Mouse (Mus musculus) brain, embryonic 14.5 days (tissue): ENCODE measurements around the gene Bcl11b. TPM values are rescaled to one million over a fixed set of nuclear protein-coding genes. Genes with fewer than 3 reads are reported as not detected.

Experiments
- DNase-seq: peaks from one replicate; pipeline ENCODE4 v3.0.0-alpha.2; 2011; ENCODE audit warnings: low read depth
- CTCF ChIP-seq: fragments of 200-500 bp; IDR thresholded peaks from 2 replicates; pipeline ENCODE4 v1.5.1; 2012; ENCODE audit warnings: inconsistent platforms, mild to moderate bottlenecking, moderate library complexity, borderline replicate concordance; ENCODE audit not compliant: insufficient read depth, insufficient read length; ENCODE audit errors: extremely low read depth
- POLR2A ChIP-seq: fragments of 200-500 bp; IDR thresholded peaks from 2 replicates; pipeline ENCODE4 v1.6.1; 2012; ENCODE audit warnings: mild to moderate bottlenecking, inconsistent platforms, borderline replicate concordance; ENCODE audit not compliant: poor library complexity, insufficient read depth, insufficient read length, severe bottlenecking; ENCODE audit errors: extremely low read depth
- polyA plus RNA-seq: library from polyadenylated mRNA; depleted of rRNA; stranded (reverse); fragments of >200 nt; gene quantifications from 2 replicates; pipeline ENCODE4 v1.2.3, GENCODE M21; 2012

Bcl11b gene
- polyA plus RNA-seq, 1 experiment, result 67.1 TPM

GRCm38 (mm10) chr12:107997241-107997640 is 6.2 kb downstream of the Bcl11b start:
- DNase-seq, result no peak

DNA sequence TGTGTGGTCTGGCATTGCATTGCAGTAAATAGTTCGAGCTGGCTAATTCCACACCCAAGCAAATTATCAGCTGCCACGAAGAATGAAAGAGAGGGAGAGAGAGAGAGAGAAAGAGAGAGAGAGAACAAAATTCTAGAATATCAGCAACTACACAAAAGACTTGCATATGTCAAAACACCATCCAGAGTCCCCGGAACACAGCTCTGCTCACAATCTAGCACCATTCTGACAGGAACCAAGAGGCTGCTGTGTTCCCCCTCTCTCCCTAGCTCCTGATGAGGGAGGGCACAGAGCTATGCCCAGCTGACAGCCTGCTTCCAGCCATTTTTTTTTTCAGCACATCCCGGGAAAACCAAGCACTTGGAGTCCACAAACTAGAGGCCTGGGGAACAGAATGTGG is 6.6 kb downstream of the Bcl11b start:
- DNase-seq, result peak; percentile 60
- TF ChIP-seq CTCF (no peak), POLR2A (no peak)

More at GRCm38 (mm10) chr12:107997241-107997640, 6.2 kb downstream of the Bcl11b start:
- no peak for TF ChIP-seq CTCF
- no peak for TF ChIP-seq POLR2A

DNA sequence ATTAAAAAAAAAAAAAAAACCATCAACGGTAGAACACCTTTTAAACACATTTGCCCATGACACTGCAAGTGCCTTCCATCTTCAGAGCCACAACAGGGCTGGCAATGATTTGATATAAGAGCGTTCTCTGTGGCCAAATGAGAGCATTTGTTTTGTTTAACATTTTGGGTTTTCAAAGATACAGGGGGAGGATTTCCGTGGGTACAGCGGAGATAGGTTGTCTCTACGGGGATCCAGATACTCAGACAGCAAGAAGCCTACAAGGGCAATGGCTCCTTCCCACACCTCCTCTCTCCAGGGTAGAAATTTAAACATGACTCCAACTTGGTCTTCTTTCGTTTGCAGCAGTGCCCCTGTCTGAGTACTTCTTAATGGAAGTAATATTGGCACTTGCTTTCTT is 7.2 kb downstream of the Bcl11b start:
- TF ChIP-seq POLR2A, result no peak
- no peak for TF ChIP-seq CTCF
- no peak for DNase-seq

DNA sequence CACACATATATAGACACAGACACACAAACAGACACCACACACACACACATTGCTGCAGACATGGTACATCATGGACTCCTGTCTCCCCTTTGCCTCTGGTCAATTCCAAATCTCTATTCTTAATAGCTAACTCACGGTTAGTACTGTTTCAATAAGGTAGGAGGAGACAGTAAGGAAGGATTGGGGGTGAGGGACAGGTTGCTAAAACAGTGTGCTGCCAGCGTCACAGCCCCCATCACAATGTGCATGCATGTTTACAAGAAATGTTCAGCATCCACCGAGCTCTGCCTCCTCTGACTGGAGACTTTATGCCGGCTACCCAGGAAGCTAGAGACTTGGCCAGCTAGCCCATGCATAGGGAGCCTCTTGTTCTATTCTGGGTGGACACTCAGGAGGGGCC is 9.0 kb downstream of the Bcl11b start:
- no peak for DNase-seq
- TF ChIP-seq POLR2A, result no peak
- TF ChIP-seq CTCF, result no peak

GRCm38 (mm10) chr12:107993029-107993428 is 10.4 kb downstream of the Bcl11b start:
- TF ChIP-seq POLR2A, result no peak
- no peak for TF ChIP-seq CTCF
- no peak for DNase-seq

DNA sequence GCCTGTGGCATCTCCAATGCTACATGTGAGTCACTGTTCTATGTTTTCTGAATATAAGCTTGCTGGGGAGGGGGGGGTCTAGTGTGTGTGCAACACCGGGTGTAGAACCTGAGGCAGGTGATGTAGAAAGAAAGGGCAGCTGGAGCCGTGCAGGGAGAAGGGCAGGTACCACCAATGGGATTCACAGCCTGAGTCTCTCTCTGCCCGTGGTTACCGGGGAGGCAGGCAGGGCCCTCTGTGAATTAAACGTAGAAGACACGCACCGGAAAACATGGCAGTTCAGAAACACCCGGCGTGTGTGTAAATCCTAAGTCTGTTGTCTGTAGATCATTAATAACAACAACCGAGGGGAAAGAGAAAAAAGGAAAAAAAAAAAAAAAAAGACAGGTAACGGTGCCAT is 12.2 kb downstream of the Bcl11b start:
- TF ChIP-seq POLR2A (no peak), CTCF (no peak)
- no peak for DNase-seq

GRCm38 (mm10) chr12:107983211-107983610 is 20.2 kb downstream of the Bcl11b start:
- no peak for DNase-seq
- TF ChIP-seq CTCF (no peak), POLR2A (no peak)

- no peak for DNase-seq
- TF ChIP-seq CTCF (no peak), POLR2A (no peak)
These were observed 21.1 kb downstream of the Bcl11b start for GRCm38 (mm10) chr12:107982306-107982705.

DNA sequence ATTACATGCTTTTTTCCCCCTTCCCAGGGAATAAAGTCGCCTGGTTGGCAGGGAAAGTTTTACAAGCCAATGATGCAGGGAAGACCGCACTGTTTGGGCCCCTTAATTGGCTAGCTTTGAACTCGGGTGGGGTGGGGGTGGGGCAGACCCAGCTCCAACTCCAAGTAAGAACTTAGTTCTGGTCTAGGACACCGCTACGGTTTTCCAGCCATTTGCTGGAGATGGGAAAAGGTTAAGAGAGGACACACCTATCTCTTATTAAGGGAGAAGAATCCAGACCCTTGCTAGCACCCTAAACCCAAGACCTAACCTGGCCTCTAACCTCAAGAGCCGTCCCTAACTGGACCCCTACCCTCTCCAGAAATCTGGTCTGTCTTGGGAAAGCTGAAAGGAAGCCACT is 22.2 kb downstream of the Bcl11b start:
- TF ChIP-seq CTCF (no peak), POLR2A (no peak)
- DNase-seq, result no peak

GRCm38 (mm10) chr12:107980261-107980961 is 23.0 kb downstream of the Bcl11b start:
- peak; percentile 82 for DNase-seq
- TF ChIP-seq CTCF (no peak), POLR2A (no peak)

- TF ChIP-seq POLR2A (no peak), CTCF (no peak)
- peak; percentile 76 for DNase-seq
These were observed 23.6 kb downstream of the Bcl11b start for GRCm38 (mm10) chr12:107979710-107980260.

DNA sequence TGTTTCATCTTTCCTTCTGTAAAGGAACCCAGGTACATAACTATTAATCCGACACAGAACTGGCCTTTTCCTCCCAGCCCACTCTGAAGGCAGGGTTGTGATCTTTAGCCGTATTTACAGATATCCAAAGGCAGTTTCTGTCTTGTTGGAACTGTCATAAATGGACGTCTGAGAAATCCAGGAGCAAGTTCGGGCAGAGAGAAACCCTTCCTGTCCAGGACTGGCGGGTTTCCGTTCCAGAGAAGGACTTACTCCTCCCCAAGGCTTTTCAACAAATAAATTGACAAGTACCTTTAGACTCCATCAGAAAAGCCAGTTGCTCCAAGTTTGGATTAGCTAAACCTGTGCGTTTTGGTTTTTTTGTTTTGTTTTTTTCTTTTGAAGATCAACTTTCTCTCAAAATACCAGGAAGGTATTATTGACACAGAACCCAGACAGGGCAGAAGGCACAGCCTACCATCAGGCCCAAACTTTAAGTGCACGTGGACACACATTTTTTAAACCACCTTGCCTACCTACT is 24.6 kb downstream of the Bcl11b start:
- DNase-seq, result no peak
- TF ChIP-seq POLR2A, result no peak
- no peak for TF ChIP-seq CTCF

DNA sequence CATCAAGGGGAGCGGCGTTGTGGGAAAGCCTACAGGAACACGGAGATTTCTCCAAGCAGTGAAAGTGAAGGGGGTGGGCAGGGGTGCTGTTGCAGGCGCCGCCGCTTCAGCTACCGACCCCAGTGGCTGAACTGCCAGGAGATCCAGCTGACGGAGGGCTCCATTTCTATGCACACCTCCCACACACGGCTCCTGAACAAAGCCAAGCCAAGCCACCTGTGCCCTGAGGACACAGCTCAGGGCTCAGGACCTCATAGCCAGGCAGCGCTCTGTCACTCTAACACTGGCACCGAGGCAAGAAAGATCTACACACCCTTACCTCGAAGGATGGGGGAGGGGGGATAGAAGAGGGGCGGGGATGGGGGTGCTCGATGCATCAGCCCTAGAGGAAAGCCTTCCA is 25.3 kb downstream of the Bcl11b start:
- no peak for TF ChIP-seq POLR2A
- TF ChIP-seq CTCF, result no peak
- DNase-seq, result no peak

DNA sequence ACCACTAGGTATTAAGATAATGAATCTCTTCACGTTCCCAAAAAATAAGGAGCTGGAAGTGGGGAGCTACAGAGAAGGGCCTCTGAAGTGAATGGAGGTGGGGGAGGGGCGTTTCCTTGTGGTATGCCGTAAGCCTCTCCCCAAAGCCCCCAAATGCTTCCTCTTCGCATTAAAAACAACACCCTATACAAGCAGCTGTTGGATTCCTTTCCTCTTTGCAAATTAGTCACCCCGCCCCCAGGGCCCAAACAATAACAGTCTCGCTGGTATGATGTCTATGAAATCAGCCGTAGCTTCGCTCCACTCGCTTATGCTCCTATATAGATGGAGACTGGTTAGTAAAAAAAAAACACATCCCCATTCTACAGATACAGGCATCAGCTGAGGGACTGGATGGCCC is 25.9 kb downstream of the Bcl11b start:
- peak; percentile 74 for DNase-seq
- TF ChIP-seq CTCF, result no peak
- TF ChIP-seq POLR2A, result no peak
